Mouse (Mus musculus) lung, adult 18-20 months (tissue): ENCODE results near the gene Slc6a3.
A peak's percentile ranks its signal among the peaks of the same experiment; 100 is the strongest.

Experiments
- DNase-seq, 2 experiments: peaks; one replicate each; pipeline ENCODE4 v3.0.0; 2022; ENCODE audit warnings: mixed read lengths in 2 of 2

Gene Slc6a3

DNA sequence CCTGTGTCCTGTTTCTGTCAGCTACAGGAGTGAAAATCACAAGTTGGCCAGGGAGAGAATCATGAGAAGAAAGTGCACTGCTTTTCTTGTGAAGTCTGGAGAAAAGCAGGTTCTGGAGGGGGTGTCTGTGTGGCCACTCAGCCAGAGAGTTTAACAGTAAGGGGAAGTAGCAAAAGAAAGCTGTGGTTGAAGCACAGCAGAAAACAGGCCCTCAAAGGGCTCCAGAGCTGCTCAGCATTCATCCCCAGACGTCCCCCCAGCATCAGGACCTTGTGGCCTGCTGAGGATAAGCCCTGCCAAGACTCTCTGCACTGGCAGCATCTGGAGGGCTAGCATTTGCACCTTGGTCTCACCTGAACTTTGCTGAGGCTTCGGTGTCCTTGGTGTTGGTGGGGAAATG is 56.0 kb downstream of the Slc6a3 start:
- no peak for DNase-seq

DNA sequence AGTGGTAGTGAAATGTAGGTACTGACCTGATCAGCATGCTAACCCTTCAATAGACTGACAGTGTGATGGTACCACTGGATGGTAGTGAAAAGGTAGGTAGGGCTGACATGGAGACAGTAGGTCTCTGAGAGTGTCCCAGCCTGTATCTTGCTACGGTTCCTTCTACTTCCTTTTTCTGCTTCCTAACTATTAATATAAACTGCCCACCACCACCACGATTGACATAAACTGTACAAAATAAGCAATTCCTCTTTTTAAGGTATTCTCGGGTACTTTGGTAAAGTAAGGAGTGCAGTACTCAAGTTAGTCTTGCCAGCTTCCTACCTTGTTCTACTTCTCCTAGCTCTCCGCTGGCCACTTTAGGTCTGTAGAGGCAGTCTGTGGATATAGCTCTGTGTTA is 59.7 kb downstream of the Slc6a3 start:
- DNase-seq = no peak

DNA sequence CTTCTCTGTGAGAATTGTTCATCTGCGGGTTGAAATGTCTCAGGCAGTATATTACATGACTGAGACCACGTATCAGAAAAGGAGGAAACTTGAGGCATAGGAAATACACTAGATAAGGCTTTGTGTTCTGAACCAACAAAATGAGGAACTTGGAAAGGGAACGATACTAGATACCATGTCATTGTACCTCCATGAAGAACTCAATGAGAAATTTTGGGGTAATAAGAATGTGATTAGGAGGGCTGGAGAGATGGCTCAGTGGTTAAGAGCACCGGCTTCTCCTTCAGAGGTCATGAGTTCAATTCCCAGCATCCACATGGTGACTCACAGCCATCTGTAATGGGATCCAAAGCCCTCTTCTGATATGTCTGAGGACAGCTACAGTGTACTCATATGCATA is 63.7 kb downstream of the Slc6a3 start:
- DNase-seq = no peak

DNA sequence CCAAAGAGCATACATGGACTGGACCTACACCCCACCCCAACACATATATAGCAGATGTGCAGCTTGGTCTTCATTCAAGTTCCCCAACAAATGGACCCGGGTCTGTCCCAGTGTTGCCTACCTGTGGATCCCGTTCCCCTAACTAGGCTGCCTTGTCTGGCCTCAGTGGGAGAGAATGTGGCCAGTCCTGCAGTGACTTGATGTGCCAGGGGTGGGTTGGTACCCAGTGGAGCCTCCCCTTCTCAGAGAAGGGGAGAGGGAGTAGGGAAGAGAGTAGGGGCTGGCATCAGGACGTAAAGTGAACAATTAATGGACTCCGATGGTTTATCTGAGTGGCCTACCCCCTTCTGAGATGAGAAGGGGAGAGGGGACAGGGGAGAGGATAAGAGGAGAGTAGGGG is 66.5 kb downstream of the Slc6a3 start:
- DNase-seq = no peak

DNA sequence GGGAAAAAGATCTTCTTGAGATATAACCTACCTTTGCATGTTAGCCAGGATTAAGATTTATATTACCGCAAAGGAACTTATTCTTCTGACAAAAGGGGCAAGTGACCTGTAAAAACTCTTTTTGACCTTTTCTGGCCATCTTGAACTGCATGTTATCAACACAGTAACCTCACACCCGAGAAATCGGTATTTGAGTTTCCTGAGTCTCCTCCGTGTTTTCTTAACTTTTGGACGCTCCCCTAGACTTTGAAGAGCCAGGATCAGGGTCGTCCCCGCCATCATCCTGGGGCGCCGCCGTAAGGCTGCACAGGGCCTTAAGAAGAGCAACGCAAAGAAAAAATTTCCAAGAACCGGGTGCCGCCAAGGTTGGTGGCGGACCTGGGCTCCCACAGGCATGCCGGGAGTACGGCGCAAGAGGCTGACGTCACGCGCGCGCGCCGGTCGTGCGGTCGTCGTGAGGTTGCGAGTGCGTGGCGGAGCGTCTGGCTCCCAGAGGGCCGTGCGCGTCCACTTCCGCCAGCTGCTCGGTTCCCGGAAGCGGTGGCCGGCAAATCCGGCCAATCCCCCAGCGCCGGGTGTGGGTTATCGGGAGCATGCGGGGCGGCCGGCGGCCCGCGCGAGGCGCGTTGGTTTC is 67.1 kb downstream of the Slc6a3 start, which contains the start of gene Clptm1l:
Gene Clptm1l, plus strand, starts transcription at position 485 of the 634 bp plus-strand sequence.
- peak; percentile 96 to 97 for DNase-seq

DNA sequence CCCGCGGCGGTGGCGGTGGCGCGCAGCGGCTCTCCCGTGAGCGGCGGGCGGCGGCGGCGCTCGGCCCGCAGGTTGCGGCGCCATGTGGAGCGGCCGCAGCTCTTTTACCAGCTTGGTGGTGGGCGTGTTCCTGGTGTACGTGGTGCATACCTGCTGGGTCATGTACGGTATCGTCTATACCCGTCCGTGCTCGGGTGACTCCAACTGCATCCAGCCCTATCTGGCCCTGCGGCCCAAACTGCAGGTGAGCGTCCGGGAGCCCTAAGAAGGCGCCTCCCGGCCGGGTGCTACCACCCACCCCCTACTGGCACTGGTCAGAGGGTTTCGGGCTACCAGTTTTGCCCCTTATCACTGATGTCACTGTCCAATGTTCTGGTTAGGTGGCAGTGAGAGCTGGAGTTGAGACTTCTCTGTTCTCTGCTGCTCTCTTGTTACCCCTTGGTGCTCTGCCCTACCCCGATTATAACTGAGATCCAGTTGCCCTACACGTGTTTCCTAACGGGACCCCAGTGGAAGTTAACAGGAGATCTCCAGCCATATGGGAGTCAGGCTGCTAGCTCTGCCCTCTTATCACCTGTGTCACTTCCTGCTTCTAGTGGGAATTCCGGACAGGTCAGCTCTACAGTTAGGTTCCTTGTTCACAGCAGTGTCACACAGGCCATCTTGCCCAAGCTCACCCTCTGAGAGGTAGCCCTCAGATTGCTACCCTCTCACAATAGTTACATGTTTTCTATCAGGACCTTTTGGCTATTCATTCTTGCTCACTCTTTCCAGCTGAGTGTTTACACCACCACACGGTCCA is 67.8 kb downstream of the Slc6a3 start:
- peak in 1 of 2 experiments; percentile 2 for DNase-seq

DNA sequence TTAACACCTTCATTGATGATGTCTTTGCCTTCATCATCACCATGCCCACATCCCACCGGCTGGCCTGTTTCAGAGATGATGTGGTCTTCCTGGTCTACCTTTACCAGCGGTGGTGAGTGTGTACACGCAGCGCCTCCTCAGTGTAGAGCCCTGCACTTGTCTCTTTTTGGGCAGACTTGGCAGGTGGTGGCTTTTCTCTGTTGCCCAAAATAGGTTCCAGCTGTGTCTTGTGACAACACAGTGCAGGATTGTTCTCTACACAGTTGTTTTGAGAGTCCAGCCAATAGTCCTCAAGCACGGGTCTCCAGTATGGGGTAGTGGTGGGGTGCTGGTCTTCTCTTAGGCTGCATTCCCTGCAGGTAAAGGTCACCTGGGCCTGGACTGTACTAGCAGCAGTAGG is 81.9 kb downstream of the Slc6a3 start:
- no peak for DNase-seq

DNA sequence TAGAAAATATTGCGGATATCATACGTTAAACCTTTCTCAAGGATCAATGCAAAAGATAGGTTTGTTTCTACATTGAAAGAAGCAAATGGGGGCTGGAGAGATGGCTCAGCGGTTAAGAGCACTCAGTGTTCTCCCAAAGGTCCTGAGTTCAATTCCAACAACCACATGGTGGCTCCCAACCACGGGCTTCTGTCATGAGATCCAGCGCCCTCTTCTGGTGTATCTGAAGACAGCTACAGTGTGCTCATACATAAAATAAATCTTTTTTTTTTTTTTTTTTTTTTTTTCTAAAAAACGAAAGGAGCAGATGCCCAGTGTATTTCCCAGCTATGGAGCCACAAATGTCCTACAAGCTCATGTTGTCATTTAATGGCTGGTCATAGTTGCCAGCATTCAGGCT is 84.1 kb downstream of the Slc6a3 start:
- DNase-seq = peak in 1 of 2 experiments; percentile 6

DNA sequence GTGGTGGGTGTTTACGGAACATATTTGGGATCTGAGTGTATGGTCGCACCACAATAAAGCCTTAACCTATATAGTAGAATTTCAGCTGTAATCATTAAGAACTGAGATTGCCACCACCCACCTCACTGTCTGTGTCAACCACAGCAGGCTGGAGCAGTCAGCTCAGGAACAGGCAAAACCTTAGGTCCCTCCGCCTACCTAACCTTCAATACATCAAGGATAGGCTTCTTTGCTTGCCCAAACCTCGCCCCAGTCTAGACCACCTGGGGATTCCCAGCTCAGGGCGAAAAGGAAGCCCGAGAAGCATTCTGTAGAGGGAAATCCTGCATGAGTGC is 89.8 kb downstream of the Slc6a3 start:
- no peak for DNase-seq

DNA sequence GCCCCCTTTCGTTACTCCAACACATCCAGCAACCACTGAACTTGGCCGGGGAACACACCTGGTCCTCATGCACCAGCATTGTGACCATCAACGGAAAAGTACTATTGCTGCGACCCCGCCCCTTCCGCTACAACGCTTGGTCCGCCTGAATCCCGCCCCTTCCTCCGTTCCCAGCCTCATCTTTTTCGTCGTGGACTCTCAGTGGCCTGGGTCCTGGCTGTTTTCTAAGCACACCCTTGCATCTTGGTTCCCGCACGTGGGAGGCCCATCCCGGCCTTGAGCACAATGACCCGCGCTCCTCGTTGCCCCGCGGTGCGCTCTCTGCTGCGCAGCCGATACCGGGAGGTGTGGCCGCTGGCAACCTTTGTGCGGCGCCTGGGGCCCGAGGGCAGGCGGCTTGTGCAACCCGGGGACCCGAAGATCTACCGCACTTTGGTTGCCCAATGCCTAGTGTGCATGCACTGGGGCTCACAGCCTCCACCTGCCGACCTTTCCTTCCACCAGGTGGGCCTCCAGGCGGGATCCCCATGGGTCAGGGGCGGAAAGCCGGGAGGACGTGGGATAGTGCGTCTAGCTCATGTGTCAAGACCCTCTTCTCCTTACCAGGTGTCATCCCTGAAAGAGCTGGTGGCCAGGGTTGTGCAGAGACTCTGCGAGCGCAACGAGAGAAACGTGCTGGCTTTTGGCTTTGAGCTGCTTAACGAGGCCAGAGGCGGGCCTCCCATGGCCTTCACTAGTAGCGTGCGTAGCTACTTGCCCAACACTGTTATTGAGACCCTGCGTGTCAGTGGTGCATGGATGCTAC is 90.4 kb downstream of the Slc6a3 start, which contains the start of gene Tert:
Gene Tert, plus strand, starts transcription at position 167 of the 805 bp plus-strand sequence.
- peak; percentile 57 to 61 for DNase-seq
